Mouse (Mus musculus) ES-E14 (cell line): ENCODE measurements at regions not wholly inside any gene's neighbourhood (a gene's known extent, or its start where the extent isn't known, plus 50 kb on each side); places are given as distances from the start of the nearest gene placed in this dataset.

Source experiments
- HCFC1 ChIP-seq: IDR thresholded peaks from 2 replicates; pipeline ENCODE4 v1.6.1; 2012; ENCODE audit warnings: low read length, inconsistent platforms, borderline replicate concordance; ENCODE audit not compliant: insufficient read depth
- MAFK ChIP-seq: IDR thresholded peaks from 2 replicates; pipeline ENCODE4 v1.6.1; 2014; ENCODE audit warnings: mild to moderate bottlenecking, low read depth, low read length, inconsistent platforms; ENCODE audit not compliant: insufficient read depth
- ZC3H11A ChIP-seq: IDR thresholded peaks from 2 replicates; pipeline ENCODE4 v1.6.1; 2012; ENCODE audit warnings: low read depth, mild to moderate bottlenecking, inconsistent platforms, low read length, borderline replicate concordance
- ZNF384 ChIP-seq: IDR thresholded peaks from 2 replicates; pipeline ENCODE4 v1.6.1; 2012; ENCODE audit warnings: low read depth, low read length, inconsistent platforms

DNA sequence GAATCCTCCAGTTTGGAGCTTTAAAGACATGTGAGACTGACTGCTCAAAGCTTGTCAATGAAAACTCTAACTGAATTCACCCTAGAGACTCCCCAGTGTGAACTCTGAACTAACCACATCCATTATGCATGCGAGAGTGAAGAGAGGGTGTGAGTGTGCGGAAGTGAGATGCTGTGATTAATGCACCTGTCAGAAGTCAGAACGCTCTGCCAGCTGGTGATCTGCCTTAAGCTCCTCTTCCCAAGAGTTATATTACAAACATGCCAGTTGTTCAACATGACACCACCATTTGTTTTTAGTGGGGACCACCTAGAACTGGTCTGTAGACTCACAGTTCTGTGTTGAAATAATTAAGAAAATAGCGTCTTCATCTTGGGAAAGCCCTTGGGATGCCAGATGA, 92.8 kb upstream of the Kbtbd8 start:
- no peak for TF ChIP-seq HCFC1
- TF ChIP-seq ZNF384: no peak
- TF ChIP-seq ZC3H11A: no peak
- TF ChIP-seq MAFK: no peak
